Mouse (Mus musculus) kidney, adult 2 months (tissue): ENCODE measurements around the gene Cpne5. TPM values are rescaled to one million over a fixed set of nuclear protein-coding genes. Genes with fewer than 3 reads are reported as not detected.

Experiments used
- DNase-seq: peaks from one replicate; pipeline ENCODE4 v3.0.0; 2021
- H3K27ac ChIP-seq: fragments of 200-500 bp; 2 replicates; pipeline ENCODE4 v1.5.1; 2012; ENCODE audit warnings: low read depth, low read length, control low read depth, inconsistent platforms; ENCODE audit not compliant: insufficient read depth
- H3K27me3 ChIP-seq: fragments of 200-500 bp; replicated peaks from 2 replicates; pipeline ENCODE4 v1.6.1; 2012; ENCODE audit warnings: mild to moderate bottlenecking, moderate library complexity, low read length, inconsistent platforms; ENCODE audit not compliant: control insufficient read depth, insufficient read depth
- H3K36me3 ChIP-seq: fragments of 200-500 bp; 2 replicates; pipeline ENCODE4 v1.6.1; 2012; ENCODE audit warnings: mild to moderate bottlenecking, moderate library complexity, low read length, inconsistent platforms; ENCODE audit not compliant: control insufficient read depth, insufficient read depth
- H3K4me1 ChIP-seq: fragments of 200-500 bp; 2 replicates; pipeline ENCODE4 v1.6.1; 2011; ENCODE audit warnings: low read length; ENCODE audit not compliant: control insufficient read depth, insufficient read depth
- H3K4me3 ChIP-seq: fragments of 200-500 bp; 2 replicates; pipeline ENCODE4 v1.5.1; 2011; ENCODE audit warnings: mild to moderate bottlenecking, low read depth, low read length, control low read depth; ENCODE audit not compliant: insufficient read depth
- CTCF ChIP-seq: fragments of 200-500 bp; conservative IDR thresholded peaks from 2 replicates; pipeline ENCODE4 v1.5.1; 2011; ENCODE audit warnings: low read depth, mild to moderate bottlenecking, control low read depth, low read length, moderate library complexity, mixed read lengths; ENCODE audit not compliant: insufficient read depth, insufficient read length
- POLR2A ChIP-seq: fragments of 200-500 bp; IDR thresholded peaks from one replicate; pipeline ENCODE4 v1.6.1; 2011; ENCODE audit warnings: low read depth, low read length, control low read depth
- WGBS: fragments of 180-500 bp; shearing (Covaris S2); methylation state at CpG from one replicate; pipeline ENCODE4 v1.1.7; 2018; 5-methylcytosine and 5-hydroxymethylcytosine counted together
- polyA plus RNA-seq: library from polyadenylated mRNA; depleted of rRNA; stranded (reverse); fragments of >200 nt; gene quantifications from 2 replicates; pipeline ENCODE4 v1.2.3, GENCODE M21; 2012

Cpne5 gene
- polyA plus RNA-seq, 1 experiment, result 0.78 TPM

- TF ChIP-seq CTCF (no peak), POLR2A (no peak)
- H3K27me3 ChIP-seq, result no peaks in the 10 kb centered on the region
- no peaks in the 10 kb centered on the region for H3K36me3 ChIP-seq
- H3K27ac ChIP-seq, result no peak overlapping the region
- 45% methylated on average over 6 of the region's 6 CpGs for WGBS
- H3K4me3 ChIP-seq, result no peak overlapping the region
- peak; percentile 89 for DNase-seq
- H3K4me1 ChIP-seq, result peaks cover 9% of the 10 kb centered on the region; the same call in 1 of the 2 replicates
Observed at GRCm38 (mm10) chr17:29136236-29136635, 101.7 kb downstream of the Cpne5 start.

DNA sequence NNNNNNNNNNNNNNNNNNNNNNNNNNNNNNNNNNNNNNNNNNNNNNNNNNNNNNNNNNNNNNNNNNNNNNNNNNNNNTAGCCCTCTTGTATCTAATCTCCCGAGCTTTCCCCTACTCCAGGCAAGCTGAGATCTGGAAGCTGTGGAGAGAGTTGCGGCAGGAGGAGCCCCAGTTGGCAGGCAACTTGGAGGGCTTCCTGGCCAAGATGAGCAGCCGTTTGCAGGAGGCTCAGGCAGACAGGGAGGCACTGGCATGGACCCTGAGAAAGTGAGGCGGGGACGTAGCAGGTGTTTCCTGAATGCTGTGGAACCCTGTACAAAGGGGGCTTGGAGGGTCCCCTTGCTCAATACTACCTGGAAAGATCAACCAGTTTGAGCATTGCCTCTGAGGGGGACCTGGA lies 102.9 kb downstream of the Cpne5 start:
- Histone ChIP-seq H3K4me1 (peaks cover 9% of the 10 kb centered on the region; the same call in 1 of the 2 replicates), H3K36me3 (no peaks in the 10 kb centered on the region), H3K4me3 (no peak overlapping the region), H3K27me3 (no peaks in the 10 kb centered on the region), H3K27ac (no peak overlapping the region)
- WGBS, result 80% methylated on average over 5 of the region's 5 CpGs
- no peak for DNase-seq
- TF ChIP-seq CTCF (no peak), POLR2A (no peak)

DNA sequence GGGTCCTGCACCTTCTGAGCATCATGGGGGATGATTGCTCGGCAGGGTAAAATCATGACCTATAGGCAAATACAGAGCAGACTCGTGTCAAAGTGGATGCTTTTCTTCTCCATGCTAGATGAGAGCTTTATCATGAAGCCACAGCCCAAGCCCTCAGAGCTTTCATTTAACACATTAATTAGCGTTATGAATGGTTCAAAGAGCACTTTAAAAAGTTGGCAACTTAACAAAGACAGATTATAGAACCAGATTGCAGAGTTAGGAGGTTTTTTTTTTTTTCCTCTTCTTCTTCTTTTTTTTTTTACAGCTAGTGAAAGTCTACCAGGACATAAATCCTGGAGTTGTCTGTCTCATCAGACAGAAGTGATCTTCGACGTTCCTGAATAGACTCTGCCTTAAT lies 108.6 kb downstream of the Cpne5 start:
- TF ChIP-seq CTCF, result no peak
- no peak for TF ChIP-seq POLR2A
- Histone ChIP-seq H3K27ac (no peak overlapping the region), H3K4me1 (no peaks in the 10 kb centered on the region), H3K36me3 (no peaks in the 10 kb centered on the region), H3K4me3 (no peak overlapping the region), H3K27me3 (no peaks in the 10 kb centered on the region)
- no peak for DNase-seq
- 45% methylated on average over 5 of the region's 5 CpGs for WGBS

- DNase-seq, result no peak
- no peak overlapping the region for H3K4me3 ChIP-seq
- no peaks in the 10 kb centered on the region for H3K36me3 ChIP-seq
- 99% methylated on average over 3 of the region's 3 CpGs for WGBS
- peaks cover 13% of the 10 kb centered on the region; the same call in 1 of the 2 replicates for H3K4me1 ChIP-seq
- H3K27me3 ChIP-seq, result no peaks in the 10 kb centered on the region
- TF ChIP-seq POLR2A, result no peak
- TF ChIP-seq CTCF, result no peak
- H3K27ac ChIP-seq, result no peak overlapping the region
Observed at GRCm38 (mm10) chr17:29126561-29126960, 111.4 kb downstream of the Cpne5 start.

- peak; percentile 38 for DNase-seq
- H3K27ac ChIP-seq, result no peak overlapping the region
- H3K4me3 ChIP-seq, result no peak overlapping the region
- 37% methylated on average over 6 of the region's 6 CpGs for WGBS
- peaks cover 13% of the 10 kb centered on the region; the same call in 1 of the 2 replicates for H3K4me1 ChIP-seq
- H3K27me3 ChIP-seq, result no peaks in the 10 kb centered on the region
- TF ChIP-seq CTCF, result no peak
- TF ChIP-seq POLR2A, result no peak
- no peaks in the 10 kb centered on the region for H3K36me3 ChIP-seq
Observed at GRCm38 (mm10) chr17:29123578-29124174, 114.3 kb downstream of the Cpne5 start.

DNA sequence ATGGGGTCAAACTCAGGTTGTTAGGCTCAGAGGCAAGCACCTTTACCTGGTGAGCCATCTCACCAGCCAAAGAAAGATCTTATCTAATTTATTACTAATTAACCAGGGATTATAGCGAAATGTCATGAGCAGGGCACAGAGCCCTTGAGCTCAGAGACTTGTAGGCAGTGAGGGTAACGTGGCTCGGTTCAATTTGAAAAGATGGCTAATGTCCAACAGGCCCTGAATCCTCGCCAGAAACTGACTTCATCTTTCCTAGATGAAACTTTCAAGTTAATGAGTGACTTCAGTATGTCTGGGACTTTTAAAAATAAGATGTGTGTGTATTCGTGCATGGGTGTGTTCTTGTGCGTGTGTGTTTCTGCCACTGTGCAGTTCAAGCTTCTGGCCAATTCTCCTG lies 115.2 kb downstream of the Cpne5 start:
- Histone ChIP-seq H3K4me1 (peaks cover 13% of the 10 kb centered on the region; the same call in 1 of the 2 replicates), H3K27me3 (no peaks in the 10 kb centered on the region), H3K27ac (no peak overlapping the region; the same call in 1 of the 2 replicates), H3K4me3 (no peak overlapping the region), H3K36me3 (no peaks in the 10 kb centered on the region)
- TF ChIP-seq POLR2A (no peak), CTCF (no peak)
- DNase-seq, result peak; percentile 95
- 26% methylated on average over 6 of the region's 6 CpGs for WGBS

GRCm38 (mm10) chr17:29120666-29121065 lies 117.3 kb downstream of the Cpne5 start:
- no peak for TF ChIP-seq POLR2A
- TF ChIP-seq CTCF, result no peak
- no peak overlapping the region for H3K4me3 ChIP-seq
- no peaks in the 10 kb centered on the region for H3K36me3 ChIP-seq
- peaks cover 13% of the 10 kb centered on the region; the same call in 1 of the 2 replicates for H3K4me1 ChIP-seq
- no peaks in the 10 kb centered on the region for H3K27me3 ChIP-seq
- H3K27ac ChIP-seq, result no peak overlapping the region
- DNase-seq, result peak; percentile 55
- WGBS, result 44% methylated on average over 12 of the region's 12 CpGs
